Mouse (Mus musculus) forebrain, postnatal 0 days (tissue): ENCODE measurements at regions not wholly inside any gene's neighbourhood (a gene's known extent, or its start where the extent isn't known, plus 50 kb on each side); places are given as distances from the start of the nearest gene placed in this dataset.
A peak's percentile ranks its signal among the peaks of the same experiment; 100 is the strongest.

Source experiments
- ATAC-seq: fragments of 200-750 bp; cut with Nextera tagmentation; 2 replicates; pipeline ENCODE4 v1.8.0; 2017; ENCODE audit warnings: mild to moderate bottlenecking, moderate library complexity
- DNase-seq: peaks from one replicate; pipeline ENCODE4 v3.0.0-alpha.2; 2015
- H3K27ac ChIP-seq: fragments of 300-500 bp; sonication (generic); 2 replicates; pipeline ENCODE4 v1.5.1; 2014; ENCODE audit warnings: low read depth, mild to moderate bottlenecking, antibody characterized with exemption, low read length, moderate library complexity, mixed read lengths
- H3K27me3 ChIP-seq: fragments of 300-500 bp; sonication (generic); 2 replicates; pipeline ENCODE4 v1.6.1; 2014; ENCODE audit warnings: mild to moderate bottlenecking, low read length, mixed read lengths; ENCODE audit not compliant: insufficient read depth
- H3K36me3 ChIP-seq: fragments of 300-500 bp; sonication (generic); 2 replicates; pipeline ENCODE4 v1.6.1; 2014; ENCODE audit warnings: mild to moderate bottlenecking, moderate library complexity; ENCODE audit not compliant: insufficient read depth
- H3K4me1 ChIP-seq: fragments of 300-500 bp; sonication (generic); 2 replicates; pipeline ENCODE4 v1.6.1; 2014; ENCODE audit warnings: antibody characterized with exemption; ENCODE audit not compliant: insufficient read depth
- H3K4me2 ChIP-seq: fragments of 300-500 bp; sonication (generic); 2 replicates; pipeline ENCODE4 v1.6.1; 2014; ENCODE audit warnings: low read depth, mild to moderate bottlenecking, moderate library complexity
- H3K4me3 ChIP-seq: fragments of 300-500 bp; sonication (generic); 2 replicates; pipeline ENCODE4 v1.5.1; 2014; ENCODE audit warnings: low read depth, low read length, mixed read lengths
- H3K9ac ChIP-seq: fragments of 300-500 bp; sonication (generic); 2 replicates; pipeline ENCODE4 v1.6.1; 2014; ENCODE audit warnings: mild to moderate bottlenecking
- H3K9me3 ChIP-seq: fragments of 300-500 bp; sonication (generic); 2 replicates; pipeline ENCODE4 v1.6.1; 2016; ENCODE audit warnings: low read length
- CTCF ChIP-seq: sonication (generic); IDR thresholded peaks from 2 replicates; pipeline ENCODE4 v1.5.1; 2016; ENCODE audit warnings: antibody characterized with exemption, control low read depth, low read depth
- WGBS: fragments of 180-500 bp; shearing (Covaris S2); extraction: QIAGEN DNeasy Blood & Tissue Kit; methylation state at CpG from one replicate; pipeline ENCODE4 v1.1.7; 2014; 5-methylcytosine and 5-hydroxymethylcytosine counted together

GRCm38 (mm10) chr3:148634352-148634751, 356.0 kb downstream of the Adgrl2 start:
- Histone ChIP-seq H3K36me3 (no peaks in the 10 kb centered on the region), H3K9ac (no peak overlapping the region), H3K4me2 (no peak overlapping the region), H3K9me3 (no peaks in the 10 kb centered on the region), H3K27ac (no peak overlapping the region), H3K4me1 (no peaks in the 10 kb centered on the region), H3K4me3 (no peak overlapping the region), H3K27me3 (no peaks in the 10 kb centered on the region)
- no peak for DNase-seq
- no peak for ATAC-seq
- 63% methylated on average over 3 of the region's 3 CpGs for WGBS
- no peak for TF ChIP-seq CTCF

GRCm38 (mm10) chr3:148633291-148633690, 357.1 kb downstream of the Adgrl2 start:
- WGBS = 94% methylated on average over 6 of the region's 6 CpGs
- Histone ChIP-seq H3K4me2 (no peak overlapping the region), H3K27ac (no peak overlapping the region), H3K9ac (no peak overlapping the region), H3K4me1 (no peaks in the 10 kb centered on the region), H3K27me3 (no peaks in the 10 kb centered on the region), H3K4me3 (no peak overlapping the region), H3K36me3 (no peaks in the 10 kb centered on the region), H3K9me3 (no peaks in the 10 kb centered on the region)
- no peak for TF ChIP-seq CTCF
- DNase-seq (no peak), ATAC-seq (no peak)

- no peaks in the 10 kb centered on the region for H3K27me3 ChIP-seq
- no peak overlapping the region for H3K4me2 ChIP-seq
- H3K27ac ChIP-seq = no peak overlapping the region
- 83% methylated on average over 2 of the region's 2 CpGs for WGBS
- H3K4me1 ChIP-seq = no peaks in the 10 kb centered on the region
- no peak overlapping the region for H3K9ac ChIP-seq
- ATAC-seq (no peak), DNase-seq (no peak)
- no peak for TF ChIP-seq CTCF
- H3K9me3 ChIP-seq = no peaks in the 10 kb centered on the region
- H3K36me3 ChIP-seq = no peaks in the 10 kb centered on the region
- no peak overlapping the region for H3K4me3 ChIP-seq
Measured at GRCm38 (mm10) chr3:148632449-148632848, 357.9 kb downstream of the Adgrl2 start.

GRCm38 (mm10) chr3:148631415-148632192, 358.8 kb downstream of the Adgrl2 start:
- no peaks in the 10 kb centered on the region for H3K27me3 ChIP-seq
- no peak overlapping the region for H3K4me3 ChIP-seq
- ATAC-seq = no peak
- no peak for DNase-seq
- H3K4me1 ChIP-seq = no peaks in the 10 kb centered on the region
- no peaks in the 10 kb centered on the region for H3K9me3 ChIP-seq
- no peak overlapping the region for H3K9ac ChIP-seq
- peak overlapping the region; percentile 17; the same call in 1 of the 2 replicates for H3K4me2 ChIP-seq
- WGBS = 36% methylated on average over 18 of the region's 18 CpGs
- H3K27ac ChIP-seq = no peak overlapping the region
- TF ChIP-seq CTCF = no peak
- no peaks in the 10 kb centered on the region for H3K36me3 ChIP-seq

DNA sequence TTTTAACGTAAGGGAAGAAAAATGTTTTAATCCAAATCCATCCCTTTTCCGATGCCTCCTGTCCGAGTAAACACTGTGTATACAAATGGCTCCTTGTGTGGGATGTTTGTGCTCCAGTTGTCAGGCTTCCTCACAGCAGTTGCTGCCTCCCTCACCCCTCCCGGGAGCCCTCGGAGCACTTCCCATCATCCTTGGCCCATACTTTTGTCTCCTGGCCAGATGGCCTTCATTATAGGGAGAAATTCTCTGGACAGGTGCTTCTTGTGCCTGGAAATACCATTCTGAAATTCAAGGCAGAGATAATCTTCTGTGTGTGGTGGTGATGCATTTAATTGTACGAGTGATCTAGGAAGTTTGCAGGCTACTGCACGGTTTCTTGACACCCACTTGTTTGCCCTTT, 359.5 kb downstream of the Adgrl2 start:
- WGBS = 57% methylated on average over 7 of the region's 7 CpGs
- ATAC-seq (no peak), DNase-seq (no peak)

GRCm38 (mm10) chr3:148614971-148615671, 375.2 kb downstream of the Adgrl2 start:
- no peak for ATAC-seq
- WGBS = 54% methylated on average over 9 of the region's 9 CpGs

More for the DNA sequence above, 359.5 kb downstream of the Adgrl2 start:
- no peak overlapping the region for H3K9ac ChIP-seq
- H3K4me1 ChIP-seq = no peaks in the 10 kb centered on the region
- no peak for TF ChIP-seq CTCF
- H3K36me3 ChIP-seq = no peaks in the 10 kb centered on the region
- no peaks in the 10 kb centered on the region for H3K9me3 ChIP-seq
- H3K4me3 ChIP-seq = no peak overlapping the region
- no peak overlapping the region for H3K4me2 ChIP-seq
- no peaks in the 10 kb centered on the region for H3K27me3 ChIP-seq
- no peak overlapping the region for H3K27ac ChIP-seq

DNA sequence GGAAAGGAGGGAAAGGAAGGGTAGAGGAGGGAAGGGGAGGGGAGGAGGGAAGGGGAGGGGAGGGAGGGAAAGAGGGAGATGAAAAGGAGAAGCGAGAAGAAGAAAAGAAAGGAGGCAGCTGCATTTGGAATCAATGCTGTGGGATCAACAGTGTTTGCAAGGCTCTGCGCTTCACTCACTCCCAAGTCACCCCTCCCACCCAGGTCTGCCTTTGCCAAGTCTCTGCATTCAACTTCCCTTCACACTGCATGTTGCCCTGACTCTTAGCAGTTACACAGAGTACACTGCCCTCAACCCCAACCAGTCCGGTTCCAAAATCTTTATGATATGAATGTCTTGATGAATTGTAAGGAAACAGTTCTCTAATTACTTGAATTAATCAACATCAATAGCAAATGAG, 376.9 kb downstream of the Adgrl2 start:
- Histone ChIP-seq H3K27ac (no peak overlapping the region), H3K36me3 (no peaks in the 10 kb centered on the region), H3K9ac (no peak overlapping the region), H3K4me1 (no peaks in the 10 kb centered on the region), H3K4me3 (no peak overlapping the region), H3K4me2 (no peak overlapping the region), H3K9me3 (no peaks in the 10 kb centered on the region), H3K27me3 (no peaks in the 10 kb centered on the region)
- TF ChIP-seq CTCF = no peak
- no peak for ATAC-seq
- DNase-seq = no peak
- WGBS = 44% methylated on average over 3 of the region's 3 CpGs

More at GRCm38 (mm10) chr3:148614971-148615671, 375.2 kb downstream of the Adgrl2 start:
- DNase-seq = no peak
- TF ChIP-seq CTCF = no peak
- Histone ChIP-seq H3K4me1 (no peaks in the 10 kb centered on the region), H3K9ac (no peak overlapping the region), H3K36me3 (no peaks in the 10 kb centered on the region), H3K4me3 (no peak overlapping the region), H3K4me2 (no peak overlapping the region), H3K27ac (no peak overlapping the region), H3K9me3 (no peaks in the 10 kb centered on the region), H3K27me3 (no peaks in the 10 kb centered on the region)
